Mouse (Mus musculus) left cerebral cortex, adult 11 months (tissue): ENCODE measurements at regions not wholly inside any gene's neighbourhood (a gene's known extent, or its start where the extent isn't known, plus 50 kb on each side); places are given as distances from the start of the nearest gene placed in this dataset.
A peak's percentile ranks its signal among the peaks of the same experiment; 100 is the strongest.

Source experiments
- DNase-seq: peaks from one replicate; pipeline ENCODE4 v3.0.0; 2022; ENCODE audit warnings: low spot score

GRCm38 (mm10) chr17:15981558-15981957 is 150.7 kb upstream of the Rgmb start:
- no peak for DNase-seq

GRCm38 (mm10) chr17:15977374-15978031 is 146.7 kb upstream of the Rgmb start:
- DNase-seq = no peak

GRCm38 (mm10) chr17:15971351-15971685 is 140.5 kb upstream of the Rgmb start:
- DNase-seq = no peak

GRCm38 (mm10) chr17:15970481-15971350 is 139.9 kb upstream of the Rgmb start:
- no peak for DNase-seq

GRCm38 (mm10) chr17:15968331-15968730 is 137.5 kb upstream of the Rgmb start:
- no peak for DNase-seq

GRCm38 (mm10) chr17:15955656-15956055 is 124.8 kb upstream of the Rgmb start:
- DNase-seq = no peak

GRCm38 (mm10) chr17:15951641-15952040 is 120.8 kb upstream of the Rgmb start:
- DNase-seq = peak; percentile 4

GRCm38 (mm10) chr17:15949753-15950152 is 118.9 kb upstream of the Rgmb start:
- DNase-seq = no peak

- DNase-seq = no peak
These were observed 111.5 kb upstream of the Rgmb start for GRCm38 (mm10) chr17:15942378-15942777.

GRCm38 (mm10) chr17:15918609-15919008 is 87.8 kb upstream of the Rgmb start:
- DNase-seq = no peak

GRCm38 (mm10) chr17:15898689-15899419 is 68.0 kb upstream of the Rgmb start:
- DNase-seq = no peak

GRCm38 (mm10) chr17:15895968-15896367 is 65.1 kb upstream of the Rgmb start:
- no peak for DNase-seq

- DNase-seq = peak; percentile 0
These were observed 61.2 kb upstream of the Rgmb start for GRCm38 (mm10) chr17:15891896-15892675.

- DNase-seq = no peak
These were observed 59.8 kb upstream of the Rgmb start for GRCm38 (mm10) chr17:15890595-15891140.

GRCm38 (mm10) chr17:15882803-15883202 is 52.0 kb upstream of the Rgmb start:
- DNase-seq = no peak

- no peak for DNase-seq
These were observed 51.4 kb upstream of the Rgmb start for GRCm38 (mm10) chr17:15882245-15882644.
